Mouse (Mus musculus) right cerebral cortex, postnatal 10 days (tissue): ENCODE measurements around the gene Tmem132c.

Experiments
- DNase-seq, 2 experiments: peaks; one replicate each; pipeline ENCODE4 v3.0.0; 2021; ENCODE audit warnings: low spot score in 2 of 2

Tmem132c gene

GRCm38 (mm10) chr5:127241136-127241924 is at the start of gene Tmem132c:
TSS of gene Tmem132c (plus strand) at chr5:127241808.
- DNase-seq = peak; percentile 65 to 72

- peak; percentile 29 to 30 for DNase-seq
Observed at GRCm38 (mm10) chr5:127191881-127192280, 49.7 kb upstream of the Tmem132c start.

GRCm38 (mm10) chr5:127198850-127199249 is 42.8 kb upstream of the Tmem132c start:
- DNase-seq = no peak

GRCm38 (mm10) chr5:127204881-127205280 is 36.7 kb upstream of the Tmem132c start:
- no peak for DNase-seq

- DNase-seq = no peak
Observed at GRCm38 (mm10) chr5:127216389-127216788, 25.2 kb upstream of the Tmem132c start.

GRCm38 (mm10) chr5:127217725-127218124 is 23.9 kb upstream of the Tmem132c start:
- DNase-seq = no peak

GRCm38 (mm10) chr5:127227929-127228595 is 13.5 kb upstream of the Tmem132c start:
- no peak for DNase-seq

GRCm38 (mm10) chr5:127234715-127235114 is 6.9 kb upstream of the Tmem132c start:
- DNase-seq = peak; percentile 68 to 71

GRCm38 (mm10) chr5:127235203-127235602 is 6.4 kb upstream of the Tmem132c start:
- DNase-seq = peak; percentile 58 to 81

GRCm38 (mm10) chr5:127239706-127240105 is 1.9 kb upstream of the Tmem132c start:
- no peak for DNase-seq

GRCm38 (mm10) chr5:127240646-127241045 is 962 bp upstream of the Tmem132c start:
- DNase-seq = no peak

GRCm38 (mm10) chr5:127241925-127242762 is 536 bp downstream of the Tmem132c start:
- DNase-seq = no peak

GRCm38 (mm10) chr5:127242763-127243160 is 1.2 kb downstream of the Tmem132c start:
- no peak for DNase-seq

- DNase-seq = no peak
Observed at GRCm38 (mm10) chr5:127243209-127243608, 1.6 kb downstream of the Tmem132c start.

GRCm38 (mm10) chr5:127243611-127244010 is 2.0 kb downstream of the Tmem132c start:
- DNase-seq = peak in 1 of 2 experiments; percentile 29

- DNase-seq = no peak
Observed at GRCm38 (mm10) chr5:127253263-127253662, 11.7 kb downstream of the Tmem132c start.

- DNase-seq = no peak
Observed at GRCm38 (mm10) chr5:127256947-127257610, 15.5 kb downstream of the Tmem132c start.

GRCm38 (mm10) chr5:127262136-127262535 is 20.5 kb downstream of the Tmem132c start:
- no peak for DNase-seq

GRCm38 (mm10) chr5:127271145-127271544 is 29.5 kb downstream of the Tmem132c start:
- DNase-seq = no peak

- DNase-seq = no peak
Observed at GRCm38 (mm10) chr5:127279462-127279861, 37.9 kb downstream of the Tmem132c start.

GRCm38 (mm10) chr5:127281186-127281585 is 39.6 kb downstream of the Tmem132c start:
- no peak for DNase-seq
